Mouse (Mus musculus): ENCODE measurements around the gene Med26. TPM values are rescaled to one million over a fixed set of nuclear protein-coding genes. Genes with fewer than 3 reads are reported as not detected.

The Med26 gene
- polyA plus RNA-seq, 1 experiment, result 11.2 TPM

- DNase-seq (ENCODE audit: low read depth in 1 of 2, low spot score in 2 of 2), result peak in 1 of 2 experiments; percentile 58
- WGBS, result under 1% methylated on average over 45 of the region's 45 CpGs
- TF ChIP-seq POLR2A (IDR thresholded peaks at IDR 0.05; ENCODE audit: low read depth, low read length) (no peak), CTCF (IDR thresholded peaks at IDR 0.05; ENCODE audit: extremely low read depth, insufficient read depth, insufficient read length, insufficient replicate concordance) (no peak)
- peak within 1 kb of the TSS; percentile 97 for H3K27ac ChIP-seq (ENCODE audit: insufficient read depth, low read length)
- peak within 1 kb of the TSS; percentile 91 for H3K4me3 ChIP-seq (ENCODE audit: extremely low read depth, insufficient read depth, insufficient read length)
- H3K27me3 ChIP-seq (ENCODE audit: control insufficient read depth, insufficient read depth, low read length), result no peaks in the 10 kb centered on the region
- H3K36me3 ChIP-seq (ENCODE audit: control insufficient read depth, insufficient read depth, low read length), result peaks cover 13% of the 10 kb centered on the region
- H3K4me1 ChIP-seq (ENCODE audit: control insufficient read depth, insufficient read depth, insufficient read length), result peaks cover 5% of the 10 kb centered on the region; the same call in 1 of the 2 replicates
Measured at GRCm38 (mm10) chr8:72571611-72572473, 23.8 kb upstream of the Med26 start, which contains the start of gene Tmem38a. Gene Tmem38a, plus strand, starts transcription at chr8:72572055.

- Histone ChIP-seq H3K4me3 (ENCODE audit: extremely low read depth, insufficient read depth, insufficient read length) (peak within 1 kb of the TSS; percentile 91), H3K4me1 (ENCODE audit: control insufficient read depth, insufficient read depth, insufficient read length) (peaks cover 5% of the 10 kb centered on the region; the same call in 1 of the 2 replicates), H3K27ac (ENCODE audit: insufficient read depth, low read length) (peak within 1 kb of the TSS; percentile 97), H3K36me3 (ENCODE audit: control insufficient read depth, insufficient read depth, low read length) (peaks cover 19% of the 10 kb centered on the region), H3K27me3 (ENCODE audit: control insufficient read depth, insufficient read depth, low read length) (no peaks in the 10 kb centered on the region)
- WGBS, result under 1% methylated on average over 52 of the region's 52 CpGs
- TF ChIP-seq POLR2A (IDR thresholded peaks at IDR 0.05; ENCODE audit: low read depth, low read length), result peak; percentile 25; the same call in 1 of the 2 replicates
- TF ChIP-seq CTCF (IDR thresholded peaks at IDR 0.05; ENCODE audit: extremely low read depth, insufficient read depth, insufficient read length, insufficient replicate concordance), result no peak
- DNase-seq (ENCODE audit: low read depth in 1 of 2, low spot score in 2 of 2), result peak; percentile 96 to 99
Measured at GRCm38 (mm10) chr8:72570633-72571610, 22.9 kb upstream of the Med26 start, which contains the start of gene Smim7. Gene Smim7, minus strand, starts transcription at chr8:72571088.

GRCm38 (mm10) chr8:72565970-72566369 is 17.9 kb upstream of the Med26 start:
- Histone ChIP-seq H3K27me3 (ENCODE audit: control insufficient read depth, insufficient read depth, low read length) (no peaks in the 10 kb centered on the region), H3K36me3 (ENCODE audit: control insufficient read depth, insufficient read depth, low read length) (peaks cover 32% of the 10 kb centered on the region)
- 91% methylated on average over 2 of the region's 2 CpGs for WGBS

GRCm38 (mm10) chr8:72561111-72561689 is 13.1 kb upstream of the Med26 start:
- Histone ChIP-seq H3K27ac (ENCODE audit: insufficient read depth, low read length) (no peak overlapping the region), H3K4me3 (ENCODE audit: extremely low read depth, insufficient read depth, insufficient read length) (no peak overlapping the region), H3K27me3 (ENCODE audit: control insufficient read depth, insufficient read depth, low read length) (no peaks in the 10 kb centered on the region), H3K36me3 (ENCODE audit: control insufficient read depth, insufficient read depth, low read length) (peaks cover 15% of the 10 kb centered on the region), H3K4me1 (ENCODE audit: control insufficient read depth, insufficient read depth, insufficient read length) (no peaks in the 10 kb centered on the region)
- WGBS, result 93% methylated on average over 1 of the region's 1 CpGs
- TF ChIP-seq POLR2A (IDR thresholded peaks at IDR 0.05; ENCODE audit: low read depth, low read length), result no peak
- TF ChIP-seq CTCF (IDR thresholded peaks at IDR 0.05; ENCODE audit: extremely low read depth, insufficient read depth, insufficient read length, insufficient replicate concordance), result no peak
- DNase-seq (ENCODE audit: low read depth in 1 of 2, low spot score in 2 of 2), result no peak

More at GRCm38 (mm10) chr8:72565970-72566369, 17.9 kb upstream of the Med26 start:
- no peaks in the 10 kb centered on the region for H3K4me1 ChIP-seq (ENCODE audit: control insufficient read depth, insufficient read depth, insufficient read length)
- no peak for TF ChIP-seq POLR2A (IDR thresholded peaks at IDR 0.05; ENCODE audit: low read depth, low read length)
- no peak for TF ChIP-seq CTCF (IDR thresholded peaks at IDR 0.05; ENCODE audit: extremely low read depth, insufficient read depth, insufficient read length, insufficient replicate concordance)
- H3K4me3 ChIP-seq (ENCODE audit: extremely low read depth, insufficient read depth, insufficient read length), result no peak overlapping the region
- no peak overlapping the region for H3K27ac ChIP-seq (ENCODE audit: insufficient read depth, low read length)
- DNase-seq (ENCODE audit: low read depth in 1 of 2, low spot score in 2 of 2), result no peak

GRCm38 (mm10) chr8:72555770-72556169 is 7.7 kb upstream of the Med26 start:
- no peak overlapping the region for H3K27ac ChIP-seq (ENCODE audit: insufficient read depth, low read length)
- no peaks in the 10 kb centered on the region for H3K27me3 ChIP-seq (ENCODE audit: control insufficient read depth, insufficient read depth, low read length)
- H3K4me1 ChIP-seq (ENCODE audit: control insufficient read depth, insufficient read depth, insufficient read length), result peaks cover 4% of the 10 kb centered on the region
- no peak for DNase-seq (ENCODE audit: low read depth in 1 of 2, low spot score in 2 of 2)
- 87% methylated on average over 4 of the region's 4 CpGs for WGBS
- H3K4me3 ChIP-seq (ENCODE audit: extremely low read depth, insufficient read depth, insufficient read length), result no peak overlapping the region
- TF ChIP-seq POLR2A (IDR thresholded peaks at IDR 0.05; ENCODE audit: low read depth, low read length), result no peak
- no peak for TF ChIP-seq CTCF (IDR thresholded peaks at IDR 0.05; ENCODE audit: extremely low read depth, insufficient read depth, insufficient read length, insufficient replicate concordance)
- peaks cover 1% of the 10 kb centered on the region; the same call in 1 of the 2 replicates for H3K36me3 ChIP-seq (ENCODE audit: control insufficient read depth, insufficient read depth, low read length)

GRCm38 (mm10) chr8:72549314-72549892 is 1.3 kb upstream of the Med26 start:
- Histone ChIP-seq H3K4me3 (ENCODE audit: extremely low read depth, insufficient read depth, insufficient read length) (peak overlapping the region; percentile 65; the same call in 1 of the 2 replicates), H3K27ac (ENCODE audit: insufficient read depth, low read length) (peak overlapping the region; percentile 59; the same call in 1 of the 2 replicates), H3K36me3 (ENCODE audit: control insufficient read depth, insufficient read depth, low read length) (no peaks in the 10 kb centered on the region), H3K4me1 (ENCODE audit: control insufficient read depth, insufficient read depth, insufficient read length) (peaks cover 11% of the 10 kb centered on the region), H3K27me3 (ENCODE audit: control insufficient read depth, insufficient read depth, low read length) (no peaks in the 10 kb centered on the region)
- WGBS, result 22% methylated on average over 5 of the region's 5 CpGs
- TF ChIP-seq CTCF (IDR thresholded peaks at IDR 0.05; ENCODE audit: extremely low read depth, insufficient read depth, insufficient read length, insufficient replicate concordance) (no peak), POLR2A (IDR thresholded peaks at IDR 0.05; ENCODE audit: low read depth, low read length) (no peak)
- no peak for DNase-seq (ENCODE audit: low read depth in 1 of 2, low spot score in 2 of 2)

Data from spleen, adult 2 months (tissue).